Mouse (Mus musculus) embryonic facial prominence, embryonic 14.5 days (tissue): ENCODE measurements around the gene Nell2. TPM values are rescaled to one million over a fixed set of nuclear protein-coding genes. Genes with fewer than 3 reads are reported as not detected.

ENCODE experiments used
- ATAC-seq: fragments of 200-750 bp; cut with Nextera tagmentation; 2 replicates; pipeline ENCODE4 v1.8.0; 2017; ENCODE audit warnings: low read depth, moderate number of reproducible peaks, moderate TSS enrichment
- DNase-seq: peaks from one replicate; pipeline ENCODE4 v3.0.0-alpha.2; 2015; ENCODE audit warnings: low spot score
- H3K27ac ChIP-seq: fragments of 300-500 bp; sonication (generic); replicated peaks from 2 replicates; pipeline ENCODE4 v1.5.1; 2014; ENCODE audit warnings: low read depth, mild to moderate bottlenecking, low read length, moderate library complexity
- H3K27me3 ChIP-seq: fragments of 300-500 bp; sonication (generic); replicated peaks from 2 replicates; pipeline ENCODE4 v1.6.1; 2014; ENCODE audit warnings: low read length; ENCODE audit not compliant: control insufficient read depth, insufficient read depth
- H3K36me3 ChIP-seq: fragments of 300-500 bp; sonication (generic); 2 replicates; pipeline ENCODE4 v1.6.1; 2014; ENCODE audit warnings: low read length, mixed read lengths; ENCODE audit not compliant: control insufficient read depth, insufficient read depth
- H3K4me1 ChIP-seq: fragments of 300-500 bp; sonication (generic); 2 replicates; pipeline ENCODE4 v1.6.1; 2014; ENCODE audit warnings: antibody characterized with exemption, low read length; ENCODE audit not compliant: control insufficient read depth, insufficient read depth
- H3K4me2 ChIP-seq: fragments of 300-500 bp; sonication (generic); 2 replicates; pipeline ENCODE4 v1.6.1; 2014; ENCODE audit warnings: low read depth, mild to moderate bottlenecking, low read length, moderate library complexity, mixed read lengths
- H3K4me3 ChIP-seq: fragments of 300-500 bp; sonication (generic); 2 replicates; pipeline ENCODE4 v1.5.1; 2014; ENCODE audit warnings: low read depth, mild to moderate bottlenecking, low read length
- H3K9ac ChIP-seq: fragments of 300-500 bp; sonication (generic); 2 replicates; pipeline ENCODE4 v1.6.1; 2014; ENCODE audit warnings: low read depth, mild to moderate bottlenecking, low read length, moderate library complexity, mixed read lengths
- H3K9me3 ChIP-seq: fragments of 300-500 bp; sonication (generic); 2 replicates; pipeline ENCODE4 v1.6.1; 2016; ENCODE audit warnings: low read length; ENCODE audit not compliant: control insufficient read depth
- WGBS: fragments of 180-500 bp; shearing (Covaris S2); extraction: QIAGEN DNeasy Blood & Tissue Kit; methylation state at CpG from one replicate; pipeline ENCODE4 v1.1.7; 2014; 5-methylcytosine and 5-hydroxymethylcytosine counted together
- polyA plus RNA-seq: library from polyadenylated mRNA; unstranded; fragments of >200 nt; fragmentation: Nextera tagmentation; extraction: Ambion mirVana; gene quantifications from 2 replicates; pipeline ENCODE4 v1.2.1, GENCODE M21; 2014

Gene Nell2
- polyA plus RNA-seq: 15.1 and 17.5 TPM in 2 replicates

DNA sequence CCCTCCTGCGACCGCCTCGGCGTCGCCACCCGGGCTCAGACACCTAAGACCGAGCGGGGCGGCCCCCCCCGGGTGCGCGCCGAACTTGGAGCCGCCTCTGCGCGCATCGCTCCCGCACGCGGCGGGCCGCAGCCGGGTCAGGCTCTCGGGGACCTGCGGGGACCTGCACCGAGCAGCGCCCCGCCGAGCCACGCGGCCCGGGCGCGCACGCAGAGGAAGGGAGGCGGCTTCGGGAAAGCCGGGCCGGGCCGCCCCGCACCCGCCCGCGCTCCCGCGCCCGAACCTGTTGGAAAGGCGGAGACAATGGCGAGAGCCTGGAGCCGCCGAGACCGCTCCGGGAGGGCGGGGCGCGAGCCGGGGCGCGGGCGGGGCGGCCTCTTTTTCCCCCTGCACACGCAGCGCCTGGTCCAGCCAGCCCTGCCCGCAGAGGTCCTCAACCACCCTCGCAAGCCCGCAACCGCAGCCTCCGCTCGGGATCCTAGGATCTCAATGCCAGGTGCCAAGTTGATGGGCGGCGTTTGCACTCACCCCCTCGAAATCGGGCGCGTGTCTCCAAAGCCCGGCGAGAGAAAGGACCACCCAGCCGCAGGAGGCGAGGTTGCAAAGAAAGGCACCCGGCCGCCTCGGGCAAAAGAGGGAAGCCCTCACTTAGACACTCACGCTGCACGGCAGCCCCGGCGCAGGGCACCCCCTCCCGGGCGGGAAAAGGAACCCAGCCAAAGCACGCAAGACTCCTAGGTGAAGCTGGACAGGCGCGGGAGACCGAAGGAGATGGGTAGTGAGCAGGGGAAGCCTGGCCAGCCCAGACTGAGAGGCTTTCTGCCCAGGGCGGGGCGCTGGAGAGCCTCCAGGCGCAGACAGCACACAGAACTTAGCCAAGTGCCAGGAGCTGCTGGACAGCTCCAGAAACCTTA, at the start of gene Nell2:
Gene Nell2, minus strand, starts transcription at position 612 of the 914 bp plus-strand sequence.
- peak within 1 kb of the TSS; percentile 62 for H3K4me3 ChIP-seq
- H3K9me3 ChIP-seq: no peaks in the 10 kb centered on the region
- ATAC-seq: peak; percentile 81
- H3K9ac ChIP-seq: peak within 1 kb of the TSS; percentile 59
- H3K27me3 ChIP-seq: peaks cover 41% of the 10 kb centered on the region
- DNase-seq: peak; percentile 73
- WGBS: 1% methylated on average over 41 of the region's 95 CpGs
- peak within 1 kb of the TSS; percentile 98 for H3K4me2 ChIP-seq
- no peaks in the 10 kb centered on the region for H3K36me3 ChIP-seq
- peaks cover 7% of the 10 kb centered on the region; the same call in 1 of the 2 replicates for H3K4me1 ChIP-seq
- no peak within 1 kb of the TSS for H3K27ac ChIP-seq

DNA sequence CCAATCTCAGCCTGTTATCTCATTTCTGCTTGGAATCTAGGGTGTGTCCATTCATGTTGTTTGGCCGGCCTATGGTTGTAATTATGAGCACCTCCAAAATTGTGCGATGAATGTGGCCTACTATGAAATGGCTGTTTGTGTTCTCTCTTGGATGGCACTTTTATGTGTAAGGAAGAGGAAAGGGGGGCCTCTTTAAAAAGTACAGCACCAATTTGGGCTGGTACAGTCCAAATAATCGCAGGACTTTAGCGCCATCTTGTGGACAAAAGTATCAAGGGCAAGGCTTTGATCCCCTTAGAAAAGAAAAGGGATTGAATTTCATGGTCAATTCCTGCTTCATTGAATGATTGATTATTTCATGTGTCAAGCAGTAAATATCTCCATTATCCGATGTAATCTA, 46.3 kb upstream of the Nell2 start:
- DNase-seq (peak; percentile 75), ATAC-seq (no peak)
- Histone ChIP-seq H3K36me3 (no peaks in the 10 kb centered on the region), H3K4me3 (no peak overlapping the region), H3K4me1 (no peaks in the 10 kb centered on the region), H3K9me3 (no peaks in the 10 kb centered on the region), H3K4me2 (no peak overlapping the region), H3K27ac (no peak overlapping the region), H3K9ac (no peak overlapping the region), H3K27me3 (peaks cover 9% of the 10 kb centered on the region; the same call in 1 of the 2 replicates)
- WGBS: 16% methylated on average over 5 of the region's 5 CpGs

DNA sequence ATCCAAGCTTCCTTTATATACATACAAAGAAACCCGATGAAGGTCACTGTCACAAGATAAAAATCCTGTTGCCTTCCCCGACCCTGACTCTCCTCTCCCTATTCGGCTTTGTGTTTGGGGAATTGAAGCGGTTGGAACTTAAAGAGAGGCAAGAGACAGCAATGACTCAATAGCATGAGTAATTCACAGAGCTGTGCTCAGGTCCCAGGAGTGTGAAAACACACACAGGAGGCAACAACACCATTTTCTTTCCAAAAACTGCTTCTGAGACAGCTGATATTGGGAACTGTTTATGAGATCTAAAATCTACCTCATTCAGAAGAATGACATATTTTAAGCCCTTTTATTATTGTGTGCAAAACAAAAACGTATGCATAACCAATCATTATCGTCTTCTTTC, 41.2 kb upstream of the Nell2 start:
- Histone ChIP-seq H3K27ac (no peak overlapping the region), H3K4me3 (no peak overlapping the region), H3K9ac (no peak overlapping the region), H3K4me2 (no peak overlapping the region), H3K9me3 (no peaks in the 10 kb centered on the region), H3K36me3 (no peaks in the 10 kb centered on the region), H3K4me1 (no peaks in the 10 kb centered on the region), H3K27me3 (no peaks in the 10 kb centered on the region)
- WGBS: 80% methylated on average over 6 of the region's 6 CpGs
- no peak for ATAC-seq
- no peak for DNase-seq

DNA sequence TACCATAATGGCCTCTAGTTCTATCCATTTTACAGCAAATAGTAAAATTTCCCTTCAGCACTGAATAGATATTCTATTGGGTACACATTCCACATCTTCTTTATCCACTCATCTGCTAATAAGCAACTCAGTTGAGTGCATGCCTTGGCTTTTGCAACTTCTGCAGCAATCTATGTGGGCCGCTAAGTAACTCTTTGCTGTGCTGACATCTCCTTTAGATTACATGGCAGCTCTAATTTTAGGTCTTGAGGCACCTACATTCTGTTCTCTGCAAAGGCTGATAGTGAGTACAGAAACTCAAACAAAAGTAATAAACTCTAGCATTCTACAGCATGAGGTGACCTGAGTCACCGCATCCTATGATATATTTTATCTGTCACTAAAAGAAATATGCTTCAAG, 36.8 kb upstream of the Nell2 start:
- Histone ChIP-seq H3K27ac (no peak overlapping the region), H3K36me3 (no peaks in the 10 kb centered on the region), H3K27me3 (no peaks in the 10 kb centered on the region), H3K4me1 (no peaks in the 10 kb centered on the region), H3K9me3 (no peaks in the 10 kb centered on the region), H3K4me3 (no peak overlapping the region), H3K9ac (no peak overlapping the region), H3K4me2 (no peak overlapping the region)
- ATAC-seq: no peak
- no peak for DNase-seq
- WGBS: 99% methylated on average over 2 of the region's 2 CpGs

DNA sequence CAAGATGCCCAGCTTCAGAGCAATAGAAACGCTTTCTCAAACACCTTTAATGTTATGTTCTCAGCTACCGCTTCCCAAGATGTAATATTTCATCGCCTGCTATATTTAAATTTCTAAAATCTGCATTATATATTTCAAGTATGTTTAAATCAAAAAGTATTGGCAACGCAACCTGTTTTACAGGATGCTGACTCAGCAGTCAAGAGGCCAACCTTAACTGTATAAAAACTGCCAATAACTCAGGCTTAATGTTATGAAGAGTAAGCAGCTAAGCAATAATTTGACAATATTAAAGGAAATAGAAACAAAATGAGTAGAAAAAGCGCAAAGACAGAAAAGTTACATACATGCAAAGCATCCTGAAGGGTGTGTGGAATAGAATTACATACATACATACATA, 32.9 kb upstream of the Nell2 start:
- H3K27ac ChIP-seq: no peak overlapping the region
- ATAC-seq (no peak), DNase-seq (no peak)
- no peaks in the 10 kb centered on the region for H3K36me3 ChIP-seq
- H3K9me3 ChIP-seq: no peaks in the 10 kb centered on the region
- no peak overlapping the region for H3K4me3 ChIP-seq
- H3K9ac ChIP-seq: no peak overlapping the region
- no peaks in the 10 kb centered on the region for H3K27me3 ChIP-seq
- H3K4me1 ChIP-seq: no peaks in the 10 kb centered on the region
- WGBS: 92% methylated on average over 5 of the region's 5 CpGs
- H3K4me2 ChIP-seq: no peak overlapping the region

DNA sequence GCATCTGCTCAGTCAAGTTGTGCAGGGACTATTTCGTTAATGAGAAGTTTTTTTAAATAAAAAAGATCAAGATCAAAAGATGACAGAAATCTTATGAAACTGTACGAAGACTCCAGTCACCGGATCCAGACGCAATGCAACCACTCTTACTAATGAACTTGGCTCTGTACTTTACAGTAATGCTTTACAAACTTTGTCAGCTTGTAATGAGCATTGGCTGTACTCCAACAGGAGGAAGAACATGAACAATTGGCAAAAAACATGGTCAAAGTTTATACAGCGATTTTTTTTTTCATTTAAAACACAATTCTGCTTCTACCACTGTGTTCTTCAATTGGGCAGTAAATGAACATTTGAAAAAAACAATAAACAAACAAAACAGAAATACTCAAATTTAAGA, 21.7 kb upstream of the Nell2 start:
- ATAC-seq: no peak
- Histone ChIP-seq H3K4me2 (no peak overlapping the region), H3K27ac (no peak overlapping the region), H3K4me3 (no peak overlapping the region), H3K9me3 (no peaks in the 10 kb centered on the region), H3K9ac (no peak overlapping the region), H3K36me3 (no peaks in the 10 kb centered on the region), H3K27me3 (no peaks in the 10 kb centered on the region), H3K4me1 (no peaks in the 10 kb centered on the region)
- no peak for DNase-seq
- 75% methylated on average over 5 of the region's 5 CpGs for WGBS

DNA sequence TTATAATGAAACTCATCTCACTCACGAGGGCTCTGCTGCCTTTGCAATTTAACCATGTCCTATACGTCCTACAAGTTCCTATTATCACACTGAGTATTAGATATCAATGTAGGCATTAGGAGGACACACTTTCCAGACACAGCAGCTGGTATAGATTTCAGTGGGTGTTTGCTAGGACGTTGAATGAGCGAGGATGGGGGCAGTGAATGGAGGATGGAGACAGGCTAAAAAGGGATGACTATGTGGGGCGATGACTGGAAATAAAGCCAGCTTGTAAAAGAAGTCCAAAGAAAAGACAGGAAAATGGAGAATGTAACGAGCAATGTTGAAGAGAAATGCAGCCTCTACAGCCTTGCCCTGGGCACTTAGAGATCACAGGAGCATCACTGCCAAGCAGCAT, 14.3 kb upstream of the Nell2 start:
- no peaks in the 10 kb centered on the region for H3K27me3 ChIP-seq
- no peak overlapping the region for H3K27ac ChIP-seq
- 54% methylated on average over 6 of the region's 6 CpGs for WGBS
- no peak overlapping the region for H3K9ac ChIP-seq
- no peak overlapping the region for H3K4me2 ChIP-seq
- no peaks in the 10 kb centered on the region for H3K36me3 ChIP-seq
- ATAC-seq: no peak
- DNase-seq: no peak
- H3K9me3 ChIP-seq: no peaks in the 10 kb centered on the region
- no peak overlapping the region for H3K4me3 ChIP-seq
- H3K4me1 ChIP-seq: no peaks in the 10 kb centered on the region

DNA sequence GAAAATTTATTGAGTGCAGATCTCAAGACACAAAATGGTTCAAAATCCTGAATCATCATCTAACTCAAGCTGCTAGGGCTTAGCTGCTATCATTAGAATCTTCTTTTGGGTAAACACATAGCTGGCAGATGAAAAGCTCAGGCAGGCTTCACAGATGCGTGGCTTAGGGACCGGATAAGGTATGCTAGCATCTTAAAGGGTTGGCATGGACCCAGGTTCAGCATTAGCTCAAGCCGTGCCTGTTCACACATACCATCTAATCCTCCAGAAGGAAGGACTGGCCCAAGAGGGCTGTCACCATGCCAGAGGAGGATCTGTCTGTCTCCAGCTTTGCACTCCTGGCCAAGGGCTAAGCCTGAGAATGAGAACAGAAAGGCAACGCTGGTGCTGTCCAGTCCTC, 8.4 kb upstream of the Nell2 start:
- WGBS: 65% methylated on average over 4 of the region's 4 CpGs
- no peaks in the 10 kb centered on the region for H3K9me3 ChIP-seq
- H3K4me3 ChIP-seq: no peak overlapping the region
- H3K27me3 ChIP-seq: no peaks in the 10 kb centered on the region
- no peak overlapping the region for H3K9ac ChIP-seq
- no peak overlapping the region for H3K4me2 ChIP-seq
- no peaks in the 10 kb centered on the region for H3K4me1 ChIP-seq
- H3K27ac ChIP-seq: no peak overlapping the region
- no peaks in the 10 kb centered on the region for H3K36me3 ChIP-seq
- ATAC-seq (no peak), DNase-seq (peak; percentile 70)

DNA sequence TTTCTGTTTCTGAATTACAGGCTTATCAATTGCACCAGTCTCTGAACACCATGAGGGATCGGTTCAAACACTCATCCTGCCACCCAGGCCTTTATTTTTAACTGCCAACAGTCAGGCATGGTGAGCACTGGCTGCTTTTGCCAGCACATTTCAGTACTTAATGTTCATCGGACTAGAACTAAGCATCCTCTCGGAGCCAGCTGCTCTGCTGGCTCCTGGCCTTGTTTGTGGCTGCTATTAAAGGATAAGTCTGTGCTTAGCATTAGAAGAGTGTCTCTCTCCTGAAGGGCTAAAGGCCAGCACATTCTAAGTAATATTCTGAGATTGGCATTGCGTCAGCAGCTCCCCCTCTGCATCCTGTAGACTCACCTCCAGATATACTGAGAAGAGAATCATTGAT, 7.9 kb upstream of the Nell2 start:
- Histone ChIP-seq H3K4me2 (no peak overlapping the region), H3K9ac (no peak overlapping the region), H3K27me3 (no peaks in the 10 kb centered on the region), H3K4me3 (no peak overlapping the region), H3K36me3 (no peaks in the 10 kb centered on the region), H3K4me1 (no peaks in the 10 kb centered on the region), H3K27ac (no peak overlapping the region), H3K9me3 (no peaks in the 10 kb centered on the region)
- WGBS: 75% methylated on average over 4 of the region's 4 CpGs
- ATAC-seq (no peak), DNase-seq (peak; percentile 16)
